Mouse (Mus musculus) E14TG2a.4 (cell line): ENCODE results near the gene 9530068E07Rik.

Experiments used
- CTCF ChIP-seq: conservative IDR thresholded peaks from 2 replicates; pipeline ENCODE4 v1.5.1; 2014; ENCODE audit warnings: low read length
- NANOG ChIP-seq: IDR thresholded peaks from 2 replicates; pipeline ENCODE4 v1.6.1; 2014; ENCODE audit warnings: borderline replicate concordance, low read length, mixed read lengths

DNA sequence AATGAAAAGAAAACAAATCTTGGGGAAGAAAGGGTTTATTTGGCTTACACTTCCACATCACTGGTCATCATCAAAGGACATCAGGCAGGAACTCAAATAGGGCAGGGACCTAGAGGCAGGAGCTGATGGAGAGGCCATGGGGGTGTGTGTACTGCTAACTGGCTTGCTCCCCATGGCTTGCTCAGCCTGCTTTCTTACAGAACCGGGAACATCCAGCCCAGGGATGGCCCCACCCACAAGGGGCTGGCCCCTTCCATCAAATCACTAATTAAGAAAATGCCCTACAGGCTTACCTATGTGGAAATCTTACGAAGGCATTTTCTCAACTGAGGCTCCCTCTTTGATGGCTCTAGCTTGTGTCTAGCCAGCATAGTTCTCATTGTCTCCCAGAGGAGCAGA is 37.6 kb downstream of the 9530068E07Rik start:
- TF ChIP-seq CTCF = no peak
- no peak for TF ChIP-seq NANOG
